Mouse (Mus musculus) megakaryocyte, adult 5-6 weeks (primary cell): ENCODE data around the gene Inhbc. TPM values are rescaled to one million over a fixed set of nuclear protein-coding genes. Genes with fewer than 3 reads are reported as not detected.

ENCODE experiments used
- total RNA-seq, 2 experiments: library from RNA; stranded (forward) in 1 of 2; stranded (reverse) in 1 of 2; fragments of 153-499, 151-499 nt in 1 of 2; fragments of 221-1000, 200-1000 nt in 1 of 2; gene quantifications; 2 replicates each; pipeline versions ENCODE4 v1.2.3 to v1.2.4; 2015 to 2017

The Inhbc gene
- total RNA-seq, 2 experiments from 2014 or later, result not detected

Other genes starting within 250 kb of the Inhbc start
- gene Os9, start 249.3 kb downstream of the Inhbc start, total RNA-seq (2015), result 39.9 and 42.3 TPM in 2 replicates
- gene Os9, start 249.3 kb downstream of the Inhbc start, total RNA-seq (2017), result 170 and 195 TPM in 2 replicates
- 113 TPM in 2 replicates for gene B4galnt1, start 205.2 kb downstream of the Inhbc start, total RNA-seq (2015)
- gene B4galnt1, start 205.2 kb downstream of the Inhbc start, total RNA-seq (2017), result 67.7 and 75.5 TPM in 2 replicates
- 0.91 TPM in 1 of 2 replicates, not detected in the other for gene Slc26a10, start 189.8 kb downstream of the Inhbc start, total RNA-seq (2015)
- gene Slc26a10, start 189.8 kb downstream of the Inhbc start, total RNA-seq (2017), result 0.22 and 0.53 TPM in 2 replicates
- gene Arhgef25, start 180.3 kb downstream of the Inhbc start, total RNA-seq (2015), result 0.16 TPM in 1 of 2 replicates, not detected in the other
- gene Arhgef25, start 180.3 kb downstream of the Inhbc start, total RNA-seq (2017), result 0.41 and 1.0 TPM in 2 replicates
- 8.2 and 9.2 TPM in 2 replicates for gene Dtx3, start 174.7 kb downstream of the Inhbc start, total RNA-seq (2015)
- 4.5 and 9.1 TPM in 2 replicates for gene Dtx3, start 174.7 kb downstream of the Inhbc start, total RNA-seq (2017)
- gene Pip4k2c, start 158.8 kb downstream of the Inhbc start, total RNA-seq (2015), result 9.6 and 12.0 TPM in 2 replicates
- gene Pip4k2c, start 158.8 kb downstream of the Inhbc start, total RNA-seq (2017), result 13.2 and 17.8 TPM in 2 replicates
- gene Kif5a, start 107.1 kb downstream of the Inhbc start, total RNA-seq (2015), result 0.85 and 0.93 TPM in 2 replicates
- gene Kif5a, start 107.1 kb downstream of the Inhbc start, total RNA-seq (2017), result 0.70 and 0.94 TPM in 2 replicates
- 78.9 and 82.6 TPM in 2 replicates for gene Dctn2, start 104.1 kb downstream of the Inhbc start, total RNA-seq (2015)
- gene Dctn2, start 104.1 kb downstream of the Inhbc start, total RNA-seq (2017), result 90.1 and 96.4 TPM in 2 replicates
- gene Mbd6, start 81.4 kb downstream of the Inhbc start, total RNA-seq (2015), result 40.4 and 48.4 TPM in 2 replicates
- 5.6 and 8.9 TPM in 2 replicates for gene Mbd6, start 81.4 kb downstream of the Inhbc start, total RNA-seq (2017)
- gene Mars, start 58.6 kb downstream of the Inhbc start, total RNA-seq (2015), result 38.4 and 47.8 TPM in 2 replicates
- 80.3 and 95.2 TPM in 2 replicates for gene Mars, start 58.6 kb downstream of the Inhbc start, total RNA-seq (2017)
- 135 and 138 TPM in 2 replicates for gene Arhgap9, start 48.5 kb downstream of the Inhbc start, total RNA-seq (2015)
- gene Arhgap9, start 48.5 kb downstream of the Inhbc start, total RNA-seq (2017), result 96.8 and 108 TPM in 2 replicates
- not detected in 2 replicates for gene Gli1, start 28.5 kb downstream of the Inhbc start, total RNA-seq (2015)
- gene Gli1, start 28.5 kb downstream of the Inhbc start, total RNA-seq (2017), result not detected in 2 replicates
- not detected in 2 replicates for gene Inhbe, start 16.0 kb downstream of the Inhbc start, total RNA-seq (2015)
- gene Inhbe, start 16.0 kb downstream of the Inhbc start, total RNA-seq (2017), result 0.04 TPM in 1 of 2 replicates, not detected in the other
- 87.2 and 101 TPM in 2 replicates for gene R3hdm2, start 9.9 kb upstream of the Inhbc start, total RNA-seq (2015)
- 30.6 and 41.3 TPM in 2 replicates for gene R3hdm2, start 9.9 kb upstream of the Inhbc start, total RNA-seq (2017)
- 1.2 TPM in 1 of 2 replicates, not detected in the other for gene Stac3, start 131.3 kb upstream of the Inhbc start, total RNA-seq (2015)
- gene Stac3, start 131.3 kb upstream of the Inhbc start, total RNA-seq (2017), result 0.40 TPM in 1 of 2 replicates, not detected in the other
- gene Ndufa4l2, start 144.5 kb upstream of the Inhbc start, total RNA-seq (2015), result not detected in 2 replicates
- gene Ndufa4l2, start 144.5 kb upstream of the Inhbc start, total RNA-seq (2017), result not detected in 2 replicates
- 31.3 and 31.9 TPM in 2 replicates for gene Shmt2, start 152.0 kb upstream of the Inhbc start, total RNA-seq (2015)
- gene Shmt2, start 152.0 kb upstream of the Inhbc start, total RNA-seq (2017), result 27.8 and 33.1 TPM in 2 replicates
- gene Nxph4, start 164.1 kb upstream of the Inhbc start, total RNA-seq (2015), result not detected in 2 replicates
- gene Nxph4, start 164.1 kb upstream of the Inhbc start, total RNA-seq (2017), result not detected in 2 replicates